Mouse (Mus musculus) intestine, postnatal 0 days (tissue): ENCODE results near the gene H2-DMb1. TPM values are rescaled to one million over a fixed set of nuclear protein-coding genes. Genes with fewer than 3 reads are reported as not detected.

ENCODE experiments used
- ATAC-seq: fragments of 200-750 bp; cut with Nextera tagmentation; 2 replicates; pipeline ENCODE4 v1.8.0; 2017; ENCODE audit warnings: mild to moderate bottlenecking, moderate TSS enrichment, moderate library complexity
- H3K27ac ChIP-seq: fragments of 300-500 bp; sonication (generic); 2 replicates; pipeline ENCODE4 v1.5.1; 2014; ENCODE audit warnings: mild to moderate bottlenecking, low read depth, low read length, moderate library complexity
- H3K27me3 ChIP-seq: fragments of 300-500 bp; sonication (generic); replicated peaks from 2 replicates; pipeline ENCODE4 v1.6.1; 2014; ENCODE audit warnings: low read length, mixed read lengths; ENCODE audit not compliant: control insufficient read depth, insufficient read depth
- H3K36me3 ChIP-seq: fragments of 300-500 bp; sonication (generic); 2 replicates; pipeline ENCODE4 v1.6.1; 2014; ENCODE audit warnings: mild to moderate bottlenecking, moderate library complexity; ENCODE audit not compliant: control insufficient read depth, insufficient read depth
- H3K4me1 ChIP-seq: fragments of 300-500 bp; sonication (generic); replicated peaks from 2 replicates; pipeline ENCODE4 v1.6.1; 2014; ENCODE audit warnings: antibody characterized with exemption, low read length, mixed read lengths; ENCODE audit not compliant: control insufficient read depth, insufficient read depth
- H3K4me2 ChIP-seq: fragments of 300-500 bp; sonication (generic); replicated peaks from 2 replicates; pipeline ENCODE4 v1.6.1; 2014; ENCODE audit warnings: low read depth, mild to moderate bottlenecking, moderate library complexity
- H3K4me3 ChIP-seq: fragments of 300-500 bp; sonication (generic); 2 replicates; pipeline ENCODE4 v1.5.1; 2014; ENCODE audit warnings: low read depth, low read length
- H3K9ac ChIP-seq: fragments of 300-500 bp; sonication (generic); 2 replicates; pipeline ENCODE4 v1.6.1; 2014; ENCODE audit warnings: mild to moderate bottlenecking, low read depth, low read length
- H3K9me3 ChIP-seq: fragments of 300-500 bp; sonication (generic); 2 replicates; pipeline ENCODE4 v1.6.1; 2016; ENCODE audit warnings: mixed run types; ENCODE audit not compliant: control insufficient read depth
- CTCF ChIP-seq: sonication (generic); IDR thresholded peaks from 2 replicates; pipeline ENCODE4 v1.5.1; 2016; ENCODE audit warnings: low read depth, mild to moderate bottlenecking, control low read depth, antibody characterized with exemption, moderate library complexity
- WGBS: fragments of 180-500 bp; shearing (Covaris S2); extraction: QIAGEN DNeasy Blood & Tissue Kit; methylation state at CpG from one replicate; pipeline ENCODE4 v1.1.7; 2014; 5-methylcytosine and 5-hydroxymethylcytosine counted together
- polyA plus RNA-seq: library from polyadenylated mRNA; unstranded; fragments of >200 nt; fragmentation: Nextera tagmentation; extraction: Ambion mirVana; gene quantifications from 2 replicates; pipeline ENCODE4 v1.2.1, GENCODE M21; 2015

The H2-DMb1 gene
- polyA plus RNA-seq, 1 experiment from 2014 or later: 5.1 TPM

- TF ChIP-seq CTCF: peak; percentile 42
- WGBS: 95% methylated on average over 5 of the region's 5 CpGs
- no peak overlapping the region for H3K27ac ChIP-seq
- 0 out of 2 replicates have a peak, but pooled peaks cover 4% of the 10 kb centered on the region for H3K9me3 ChIP-seq
- ATAC-seq: no peak
- no peak overlapping the region for H3K4me2 ChIP-seq
- H3K9ac ChIP-seq: no peak overlapping the region
- peaks cover 3% of the 10 kb centered on the region; the same call in 1 of the 2 replicates for H3K27me3 ChIP-seq
- no peak overlapping the region for H3K4me3 ChIP-seq
- no peaks in the 10 kb centered on the region for H3K4me1 ChIP-seq
- no peaks in the 10 kb centered on the region for H3K36me3 ChIP-seq
These were observed 19.7 kb downstream of the H2-DMb1 start for GRCm38 (mm10) chr17:34172528-34172927.

- 0 out of 2 replicates have a peak, but pooled peaks cover 4% of the 10 kb centered on the region for H3K9me3 ChIP-seq
- no peak for TF ChIP-seq CTCF
- no peak for ATAC-seq
- H3K4me2 ChIP-seq: no peak overlapping the region
- no peak overlapping the region for H3K9ac ChIP-seq
- H3K27me3 ChIP-seq: no peaks in the 10 kb centered on the region
- no peaks in the 10 kb centered on the region for H3K36me3 ChIP-seq
- 68% methylated on average over 1 of the region's 1 CpGs for WGBS
- H3K4me3 ChIP-seq: no peak overlapping the region
- no peak overlapping the region for H3K27ac ChIP-seq
- no peaks in the 10 kb centered on the region for H3K4me1 ChIP-seq
These were observed 21.2 kb downstream of the H2-DMb1 start for GRCm38 (mm10) chr17:34174075-34174474.

- no peaks in the 10 kb centered on the region for H3K4me1 ChIP-seq
- peak; percentile 47; the same call in 1 of the 2 replicates for TF ChIP-seq CTCF
- no peak overlapping the region for H3K9ac ChIP-seq
- 72% methylated on average over 4 of the region's 4 CpGs for WGBS
- no peak overlapping the region for H3K4me2 ChIP-seq
- H3K4me3 ChIP-seq: no peak overlapping the region
- ATAC-seq: no peak
- H3K36me3 ChIP-seq: no peaks in the 10 kb centered on the region
- 0 out of 2 replicates have a peak, but pooled peaks cover 4% of the 10 kb centered on the region for H3K9me3 ChIP-seq
- H3K27me3 ChIP-seq: no peaks in the 10 kb centered on the region
- no peak overlapping the region for H3K27ac ChIP-seq
These were observed 24.3 kb downstream of the H2-DMb1 start for GRCm38 (mm10) chr17:34177179-34177578.

GRCm38 (mm10) chr17:34179019-34179418 lies 26.1 kb downstream of the H2-DMb1 start:
- no peak overlapping the region for H3K27ac ChIP-seq
- no peak overlapping the region for H3K4me2 ChIP-seq
- no peaks in the 10 kb centered on the region for H3K36me3 ChIP-seq
- no peak for TF ChIP-seq CTCF
- ATAC-seq: no peak
- no peaks in the 10 kb centered on the region for H3K27me3 ChIP-seq
- H3K9ac ChIP-seq: no peak overlapping the region
- 61% methylated on average over 6 of the region's 6 CpGs for WGBS
- no peaks in the 10 kb centered on the region for H3K9me3 ChIP-seq
- no peaks in the 10 kb centered on the region for H3K4me1 ChIP-seq
- H3K4me3 ChIP-seq: no peak overlapping the region

- H3K27ac ChIP-seq: no peak overlapping the region
- H3K4me1 ChIP-seq: no peaks in the 10 kb centered on the region
- WGBS: 63% methylated on average over 13 of the region's 13 CpGs
- ATAC-seq: 0 out of 2 replicates have a peak, but pooled peaks have one; percentile 28
- no peak for TF ChIP-seq CTCF
- no peak overlapping the region for H3K4me2 ChIP-seq
- H3K36me3 ChIP-seq: no peaks in the 10 kb centered on the region
- no peaks in the 10 kb centered on the region for H3K9me3 ChIP-seq
- no peaks in the 10 kb centered on the region for H3K27me3 ChIP-seq
- no peak overlapping the region for H3K4me3 ChIP-seq
- no peak overlapping the region for H3K9ac ChIP-seq
These were observed 27.3 kb downstream of the H2-DMb1 start for GRCm38 (mm10) chr17:34179913-34180859.

DNA sequence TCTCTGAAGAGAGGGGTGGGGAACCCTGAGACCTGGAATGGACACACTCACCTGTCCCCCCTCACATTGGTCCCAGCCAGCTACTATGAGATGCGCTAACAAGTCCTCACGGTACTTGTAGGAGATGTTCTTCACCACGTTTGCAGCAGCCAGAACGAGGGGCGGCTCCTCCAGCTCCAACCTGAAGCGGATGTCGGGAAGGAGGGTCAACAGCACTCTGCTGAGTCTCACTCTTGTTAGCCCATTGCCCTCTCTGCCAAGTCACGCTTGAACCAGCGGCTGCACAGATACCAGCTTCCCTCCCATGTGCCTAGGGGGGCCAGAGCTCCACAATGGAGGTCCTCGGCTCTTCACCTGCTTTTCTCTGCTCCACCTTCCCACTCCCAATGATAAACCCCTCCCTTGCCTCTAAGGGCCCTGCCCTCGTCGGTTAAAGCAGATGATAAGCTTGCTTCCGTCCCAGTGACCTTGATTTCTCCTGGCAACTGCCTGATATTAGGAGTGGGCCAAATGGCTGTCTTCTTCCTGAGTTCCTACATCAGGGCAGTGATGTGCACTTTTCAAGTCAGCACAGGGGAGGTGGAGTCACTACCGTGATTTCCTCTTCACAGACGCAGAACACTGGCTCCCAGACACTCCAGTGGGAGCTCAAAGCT lies 30.8 kb downstream of the H2-DMb1 start:
- Histone ChIP-seq H3K9ac (no peak overlapping the region), H3K27ac (no peak overlapping the region), H3K4me2 (no peak overlapping the region), H3K36me3 (no peaks in the 10 kb centered on the region), H3K4me1 (no peaks in the 10 kb centered on the region), H3K4me3 (no peak overlapping the region), H3K9me3 (no peaks in the 10 kb centered on the region), H3K27me3 (no peaks in the 10 kb centered on the region)
- TF ChIP-seq CTCF: no peak
- no peak for ATAC-seq
- 62% methylated on average over 15 of the region's 15 CpGs for WGBS
